Mouse (Mus musculus) 3134 (cell line): ENCODE results near the gene Myrip.
"Not testable (repeated sequence)": the region's sequence is repeated elsewhere in the genome, so short reads cannot be mapped to it uniquely, and the experiment has no call there.

ENCODE experiments used
- DNase-seq: peaks from one replicate; pipeline ENCODE4 v3.0.0-alpha.2; 2011; ENCODE audit warnings: low spot score; ENCODE audit not compliant: insufficient read length; ENCODE audit errors: extremely low read depth

Myrip gene

DNA sequence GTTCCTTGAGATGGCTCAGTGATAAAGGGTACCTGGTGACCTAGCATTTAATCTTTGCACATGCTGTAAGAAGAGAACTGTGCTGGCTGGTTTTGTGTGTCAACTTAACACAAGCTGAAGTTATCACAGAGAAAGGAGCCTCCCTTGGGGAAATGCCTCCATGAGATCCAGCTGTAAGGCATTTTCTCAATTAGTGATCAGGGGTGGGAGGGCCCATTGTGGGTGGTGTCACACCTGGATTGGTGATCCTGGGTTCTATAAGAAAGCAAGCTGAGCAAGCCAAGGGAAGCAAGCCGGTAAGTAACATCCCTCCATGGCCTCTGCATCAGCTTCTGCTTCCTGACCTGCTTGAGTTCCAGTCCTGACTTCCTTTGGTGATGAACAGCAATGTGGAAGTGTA is at the start of gene Myrip:
Gene Myrip, plus strand, starts transcription at position 301 of the 400 bp plus-strand sequence.
- DNase-seq = not testable (repeated sequence)

DNA sequence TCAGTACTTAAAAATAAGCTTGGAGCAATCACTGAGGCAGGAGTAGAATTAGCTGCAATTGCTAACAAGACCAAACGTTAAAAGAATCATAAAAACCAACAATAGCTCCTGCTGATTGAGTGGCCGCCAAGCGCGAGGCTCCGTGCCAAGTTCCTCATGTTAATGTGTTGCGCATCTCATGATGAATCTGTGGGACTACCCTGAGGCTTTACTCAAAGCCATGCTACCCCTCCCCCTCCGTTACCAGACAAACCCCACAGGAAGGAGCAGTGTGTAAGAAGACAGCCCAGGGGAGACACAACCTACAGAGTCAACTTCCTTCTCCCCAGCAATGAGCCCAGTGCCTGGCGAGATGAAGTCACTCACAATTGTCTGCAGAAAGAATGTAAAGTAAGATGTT is 41.5 kb upstream of the Myrip start:
- DNase-seq = no peak

DNA sequence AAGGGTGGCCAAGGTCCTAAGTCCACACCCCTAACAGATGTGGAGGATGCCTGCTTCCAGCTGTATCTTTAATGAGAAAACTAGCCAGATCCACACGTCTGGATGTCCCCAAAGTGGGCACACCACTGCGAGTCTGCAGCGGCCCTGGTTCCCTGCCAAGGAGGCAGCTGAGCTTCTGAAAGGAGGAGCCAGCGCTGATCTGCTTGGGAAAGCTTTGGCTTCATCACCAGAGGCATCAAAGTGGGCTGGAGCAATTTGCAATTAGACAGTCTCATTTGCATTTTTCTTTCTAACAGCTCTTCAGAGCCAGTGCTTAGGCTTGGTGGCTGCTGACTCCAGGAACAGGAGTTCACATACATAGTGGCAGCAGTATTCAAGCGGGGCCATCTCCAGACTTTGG is 37.3 kb upstream of the Myrip start:
- no peak for DNase-seq

DNA sequence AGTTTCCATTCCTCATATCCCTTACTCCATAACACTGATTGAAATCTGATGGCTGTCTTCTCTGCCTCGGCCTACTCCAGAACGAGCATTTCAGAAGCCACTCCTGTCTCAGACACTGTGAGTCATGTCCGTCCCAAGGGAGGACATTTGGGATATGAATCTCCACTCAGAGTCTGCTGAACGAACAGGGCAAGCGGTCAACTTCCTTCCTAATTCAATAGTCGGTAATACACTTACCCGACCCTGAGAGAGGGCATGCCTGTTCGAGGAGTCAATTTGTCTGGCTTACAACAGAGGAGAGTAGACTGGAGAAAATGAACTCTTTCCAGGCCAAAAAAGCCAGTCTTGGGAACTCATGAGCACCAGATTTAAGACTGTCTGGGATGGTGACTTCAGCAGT is 28.2 kb upstream of the Myrip start:
- no peak for DNase-seq

DNA sequence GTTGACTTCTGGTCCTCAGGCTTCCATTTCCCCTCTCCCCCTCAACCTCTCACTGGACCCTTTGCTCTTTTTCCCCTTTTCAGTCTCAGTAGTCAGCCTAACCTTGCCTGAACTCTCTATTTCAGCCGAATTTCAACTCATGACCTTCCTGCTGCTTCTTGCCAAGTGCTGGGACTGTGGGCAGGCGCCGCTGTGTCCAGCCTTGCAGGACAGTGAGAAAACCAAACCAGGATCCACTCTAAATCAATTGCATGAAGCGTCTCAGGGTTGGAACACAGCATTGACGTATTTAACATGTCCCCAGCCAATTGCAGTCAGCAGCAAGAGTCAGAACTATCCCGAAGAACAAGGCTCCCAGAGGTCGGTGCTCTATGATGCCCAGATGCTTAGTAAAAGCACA is 26.1 kb upstream of the Myrip start:
- no peak for DNase-seq

DNA sequence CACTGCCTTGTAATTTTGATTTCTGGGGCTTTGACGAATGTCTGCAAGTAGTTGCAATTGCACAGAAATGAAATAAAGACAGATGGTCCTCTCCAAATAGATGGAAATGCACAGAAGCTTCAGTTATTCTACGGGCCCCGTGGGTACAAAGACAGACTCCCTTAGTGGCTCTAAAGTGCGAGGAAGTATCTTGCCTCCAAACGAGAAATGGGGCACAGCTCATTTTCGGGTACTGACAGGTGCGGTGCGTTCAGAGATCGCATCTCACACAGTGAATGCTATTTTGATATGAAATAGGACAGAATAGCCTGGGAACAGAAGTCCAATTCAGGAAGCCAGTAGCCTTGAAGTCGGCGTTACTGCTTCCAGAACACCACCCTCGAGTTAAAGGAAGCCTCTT is 20.2 kb upstream of the Myrip start:
- DNase-seq = no peak

DNA sequence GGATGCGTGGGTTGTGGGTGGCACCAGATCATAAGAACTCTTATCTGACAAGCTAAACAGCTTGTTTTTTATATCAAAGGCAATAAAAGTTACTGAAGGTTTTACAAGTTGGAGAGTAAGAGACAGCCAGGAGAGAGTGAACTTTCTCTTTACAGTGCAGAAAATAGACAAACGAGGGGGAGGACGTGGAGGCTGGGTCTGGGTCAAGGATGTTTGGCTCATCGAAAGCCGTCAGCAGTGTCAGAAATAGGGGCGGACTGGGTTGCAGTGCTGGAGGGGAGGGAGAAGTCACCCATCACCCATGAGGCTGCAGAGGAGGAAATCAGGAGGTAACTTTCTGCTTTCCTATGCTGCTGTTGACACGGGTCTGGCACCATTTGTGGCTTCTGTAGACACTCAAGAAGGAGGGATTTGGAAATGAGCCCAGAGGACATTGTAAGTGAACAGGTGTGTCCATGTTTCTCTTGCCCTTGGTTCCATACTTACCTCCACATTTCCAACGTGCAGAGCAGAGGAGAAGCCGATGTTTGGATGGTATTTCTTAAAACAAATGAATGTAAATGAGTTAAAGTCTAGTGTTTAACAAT is 18.8 kb upstream of the Myrip start:
- no peak for DNase-seq

DNA sequence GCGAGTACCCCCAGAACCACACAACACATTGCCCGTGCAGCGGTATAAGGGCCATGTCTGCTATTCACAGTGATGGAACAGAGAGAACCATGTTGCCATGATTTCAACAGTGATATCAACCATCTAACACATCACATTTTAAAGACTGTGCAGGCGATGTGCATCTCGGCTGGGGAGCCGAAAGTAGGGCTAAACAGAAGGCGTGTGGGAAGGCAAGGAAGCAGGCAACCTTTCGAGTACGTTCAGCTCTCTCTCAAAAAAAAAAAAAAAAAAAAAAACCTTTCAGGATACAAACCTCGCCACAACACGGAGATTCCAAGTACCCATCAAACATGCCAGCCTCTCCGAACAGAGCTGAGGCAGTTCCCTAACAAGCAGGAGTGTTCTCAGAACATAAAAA is 17.8 kb upstream of the Myrip start:
- DNase-seq = no peak

DNA sequence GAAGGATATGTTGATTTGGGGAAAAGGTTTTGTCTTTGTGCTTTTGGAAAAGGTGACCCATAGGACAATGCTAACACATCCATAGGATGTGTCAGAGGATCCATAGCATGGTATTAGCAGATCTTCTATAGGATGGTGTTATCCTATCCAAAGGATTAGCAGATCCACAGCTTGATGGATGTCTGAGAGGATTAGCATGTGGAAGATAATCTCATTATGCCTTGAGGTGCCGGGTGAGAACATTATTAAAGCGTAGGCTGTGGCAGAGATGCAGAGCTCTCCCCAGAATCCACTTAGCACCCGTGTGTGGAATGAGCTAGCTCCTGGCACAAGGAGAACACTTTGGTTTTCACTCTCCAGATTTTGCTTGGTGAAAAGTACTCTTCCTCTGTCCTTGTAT is 13.3 kb upstream of the Myrip start:
- no peak for DNase-seq

DNA sequence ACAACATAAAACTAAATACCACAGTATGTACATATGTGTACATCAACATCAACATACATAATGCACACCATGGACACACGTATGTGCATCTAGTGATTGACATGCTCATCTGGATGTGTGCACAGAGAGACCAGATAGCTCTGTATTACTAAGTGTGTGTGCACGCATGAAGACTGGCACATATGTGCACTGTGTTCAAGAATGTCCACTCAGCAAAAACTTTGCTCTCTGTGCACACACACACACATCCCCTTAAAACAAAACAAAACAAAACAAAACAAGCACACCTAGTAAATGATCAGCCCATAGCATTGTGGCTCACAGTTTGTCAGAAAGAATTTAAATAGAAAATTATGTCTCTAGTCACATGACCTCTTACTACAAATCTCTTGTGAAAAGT is 10.9 kb upstream of the Myrip start:
- no peak for DNase-seq

DNA sequence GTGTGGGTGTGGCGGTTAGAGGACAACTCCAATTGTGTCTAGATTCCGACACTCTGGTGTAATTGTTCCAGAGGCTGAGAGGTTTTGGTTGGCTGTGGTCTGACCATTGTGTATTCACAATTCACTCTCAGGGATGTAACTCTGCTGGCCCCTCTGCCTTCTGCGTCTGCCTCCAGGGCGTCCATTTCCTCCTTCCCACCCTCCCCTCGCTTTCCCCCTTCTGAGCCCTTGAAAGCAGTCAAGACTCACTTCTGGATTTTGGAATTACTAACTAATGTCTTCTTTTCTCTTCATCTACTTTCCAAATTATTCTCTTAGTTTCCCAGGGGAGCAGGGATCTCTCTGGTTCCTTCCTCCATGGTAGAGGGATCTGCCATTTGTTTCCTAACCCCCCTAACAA is 8.8 kb upstream of the Myrip start:
- no peak for DNase-seq

DNA sequence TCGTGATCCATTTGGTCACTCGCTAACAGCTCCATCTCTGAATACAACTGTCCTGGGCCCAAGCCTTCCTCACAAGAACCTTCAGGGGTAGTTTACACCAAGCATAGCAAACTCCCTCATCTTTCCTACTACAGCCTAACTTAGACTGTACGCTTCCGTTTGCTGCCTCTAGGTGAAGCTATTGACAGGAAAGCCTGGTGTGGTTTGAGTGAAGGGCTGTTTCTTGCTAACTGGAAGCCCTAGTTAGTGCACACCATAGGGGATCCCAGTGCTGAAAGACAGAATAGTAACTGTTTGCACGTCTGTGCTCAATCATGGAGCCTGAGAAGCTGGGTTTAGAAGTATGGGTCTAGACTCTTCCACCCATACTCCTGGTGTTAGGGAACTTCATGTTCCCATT is 5.8 kb upstream of the Myrip start:
- DNase-seq = no peak

DNA sequence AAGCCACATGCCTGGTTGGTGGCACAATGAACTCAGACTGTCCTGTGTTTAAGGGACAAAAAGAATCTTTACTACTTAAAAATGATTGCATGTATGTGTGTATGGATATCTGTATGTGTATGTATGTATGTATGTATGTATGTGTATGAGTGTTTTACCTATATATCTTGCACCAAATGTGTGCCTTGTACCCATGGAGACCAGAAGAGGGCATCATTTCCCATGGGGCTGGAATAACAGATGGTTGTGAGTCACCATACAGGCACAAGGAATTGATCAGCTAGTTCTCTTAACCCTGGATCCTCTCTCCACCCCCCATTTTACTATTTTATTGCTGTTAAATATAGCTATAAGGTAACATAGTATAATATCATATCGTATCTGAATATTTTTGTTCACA is 4.4 kb upstream of the Myrip start:
- no peak for DNase-seq

DNA sequence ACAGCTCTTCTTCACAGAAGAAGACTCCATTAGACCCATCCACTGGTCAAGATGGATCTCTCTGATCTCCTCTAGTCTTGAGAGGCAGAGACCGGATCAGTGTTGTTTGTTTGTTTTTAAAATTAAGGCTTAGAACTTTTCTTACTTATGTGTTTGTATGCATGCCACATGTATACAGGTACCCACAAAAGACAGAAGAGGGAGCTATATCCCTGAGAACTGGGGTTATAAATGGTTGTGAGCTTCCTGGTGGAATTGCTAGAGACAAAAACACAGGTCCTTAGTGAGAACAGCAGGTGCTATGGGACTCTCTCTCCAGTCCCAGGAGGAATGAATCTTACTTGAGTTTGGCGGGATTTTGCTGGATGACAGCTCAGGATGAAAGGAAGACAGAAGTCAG is 1.9 kb upstream of the Myrip start:
- DNase-seq = no peak

DNA sequence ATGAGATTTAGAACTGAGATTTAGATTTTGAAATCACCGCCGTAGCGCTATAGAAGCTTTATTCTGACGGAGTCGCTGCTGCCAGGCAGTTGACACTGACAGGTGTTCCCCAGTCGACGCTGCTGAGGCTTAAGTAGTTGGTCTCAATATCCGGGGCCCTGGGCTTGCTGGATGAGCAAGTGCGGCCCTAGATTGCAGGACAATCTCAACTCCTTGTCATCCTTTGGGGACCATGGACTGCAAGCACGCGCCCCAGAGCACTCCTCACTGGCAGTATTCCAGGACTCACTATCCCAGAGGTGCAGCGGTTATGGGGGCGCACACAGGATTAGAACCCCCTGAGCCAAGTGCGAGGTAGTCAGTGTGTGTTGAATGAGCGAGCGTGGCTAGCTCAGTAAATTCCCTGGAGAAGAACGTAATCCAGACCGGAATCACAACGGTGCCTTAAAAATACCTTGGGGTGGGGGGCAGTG is 1.7 kb downstream of the Myrip start:
- DNase-seq = no peak

DNA sequence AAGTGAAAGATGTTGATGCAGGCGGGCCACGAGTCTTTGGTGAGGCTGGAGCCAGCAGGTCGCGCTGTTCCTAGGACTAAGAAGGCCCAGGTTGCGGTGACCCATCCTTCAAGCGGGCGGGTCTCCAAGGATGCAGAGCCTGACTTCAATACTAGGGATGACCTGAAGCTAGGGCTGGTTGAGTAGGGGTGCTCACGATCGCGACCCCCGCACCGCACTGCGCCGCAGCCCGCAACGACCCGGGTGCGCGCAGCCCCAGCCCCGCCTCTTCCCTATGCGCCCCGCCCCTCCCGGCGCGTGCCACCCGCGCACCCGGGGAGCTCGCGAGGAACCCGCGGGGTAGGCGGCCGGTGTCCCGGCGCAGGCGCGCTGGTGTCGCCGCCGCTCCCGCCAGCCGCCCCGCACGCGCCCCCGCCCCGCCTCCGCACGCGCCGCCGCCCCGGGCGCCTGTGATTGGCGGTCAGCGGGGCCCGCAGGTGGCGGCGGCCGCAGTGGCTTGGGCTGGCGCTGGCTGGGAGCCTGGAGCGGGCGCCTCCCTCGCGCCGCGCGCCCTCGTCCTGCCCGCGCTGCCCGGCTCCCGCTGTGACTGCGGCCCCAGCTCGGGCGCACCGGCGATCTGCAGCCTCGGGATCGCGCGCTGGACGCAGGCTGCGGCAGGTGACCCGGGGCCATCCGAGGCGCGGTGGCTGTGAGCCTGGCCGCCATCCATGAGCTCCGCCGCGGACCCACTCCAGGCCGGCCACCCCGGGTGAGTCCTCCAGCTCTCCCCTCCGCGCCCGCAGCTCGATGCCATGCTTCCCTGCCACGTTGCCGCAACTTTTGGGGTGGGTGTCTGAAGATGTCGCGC is 2.4 kb downstream of the Myrip start:
- no peak for DNase-seq

DNA sequence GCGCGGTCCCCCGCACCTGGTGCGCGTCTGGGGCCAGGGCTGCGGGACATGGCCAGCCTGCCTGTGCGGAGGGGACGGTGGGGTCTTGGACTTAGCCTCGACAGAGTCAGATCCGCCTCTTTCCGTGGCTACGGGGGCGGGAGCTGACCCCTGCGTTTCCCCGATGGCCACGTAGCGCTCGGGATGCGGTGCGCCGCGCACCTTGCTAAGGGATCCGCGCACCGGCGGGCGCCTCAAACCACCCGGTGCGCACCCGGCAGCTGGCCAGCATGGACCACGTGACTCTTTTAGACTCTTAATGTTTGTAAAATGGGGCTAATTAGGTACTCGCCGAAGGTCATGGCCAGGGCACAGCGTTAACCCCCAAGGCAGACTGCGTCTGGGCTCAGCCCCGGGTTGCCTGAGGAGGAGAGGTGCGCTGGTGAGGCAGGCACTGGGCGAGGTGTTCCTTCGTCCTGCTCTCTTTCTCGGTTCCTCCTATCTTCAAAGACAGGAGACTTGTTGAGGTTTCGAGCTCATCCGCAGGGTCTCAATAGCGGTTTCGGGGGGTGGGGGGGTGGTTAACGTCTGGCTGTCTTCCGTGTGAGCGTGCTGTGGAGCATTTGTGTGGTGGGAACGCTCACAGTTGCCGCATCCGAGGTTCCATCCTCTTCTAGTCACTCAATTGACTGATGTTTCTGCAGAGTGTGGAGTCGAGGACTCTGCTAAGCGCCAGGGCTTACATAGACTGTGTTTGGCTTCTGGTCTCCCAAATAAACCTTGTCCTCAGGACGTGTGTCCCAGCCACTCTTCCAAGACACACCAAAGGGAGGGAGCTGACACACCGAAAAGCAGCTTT is 3.2 kb downstream of the Myrip start:
- peak; percentile 5 for DNase-seq

DNA sequence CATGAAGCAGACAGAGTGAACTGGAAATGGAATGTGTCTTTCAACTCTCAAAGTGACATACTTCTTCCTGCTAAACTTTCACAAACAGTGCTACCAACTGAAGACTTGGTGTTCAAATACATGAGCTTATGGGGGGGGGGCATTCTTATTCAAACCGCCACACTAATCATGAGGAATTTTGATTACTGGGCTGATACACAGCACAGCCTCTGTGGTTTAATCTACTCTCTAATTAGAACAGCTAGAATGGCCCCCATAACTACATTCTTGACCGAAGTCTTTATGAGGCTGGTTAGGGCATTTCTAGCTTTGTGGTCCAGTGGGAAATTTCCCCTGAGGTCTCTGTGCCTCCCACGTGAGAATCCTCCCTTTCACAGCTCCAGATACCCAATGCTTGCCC is 13.9 kb downstream of the Myrip start:
- no peak for DNase-seq

DNA sequence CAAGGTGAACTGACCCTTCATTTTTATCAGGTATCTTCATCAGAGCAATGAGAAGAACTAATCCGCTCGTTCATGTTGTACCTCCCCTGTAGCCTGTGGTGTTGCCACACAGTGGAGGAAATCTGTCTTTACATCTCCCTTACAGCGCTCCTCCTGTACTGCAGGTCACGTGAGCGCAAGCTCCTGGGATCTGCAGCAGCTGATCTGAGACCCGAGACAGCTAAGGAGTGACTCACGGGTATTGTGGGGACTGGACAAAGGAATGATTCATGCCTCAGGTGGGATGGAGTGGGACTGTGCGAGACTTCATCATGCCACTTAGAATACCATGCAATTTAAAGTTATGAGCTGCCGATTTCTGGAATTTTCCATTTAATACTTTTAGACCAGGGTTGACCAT is 17.8 kb downstream of the Myrip start:
- DNase-seq = no peak

DNA sequence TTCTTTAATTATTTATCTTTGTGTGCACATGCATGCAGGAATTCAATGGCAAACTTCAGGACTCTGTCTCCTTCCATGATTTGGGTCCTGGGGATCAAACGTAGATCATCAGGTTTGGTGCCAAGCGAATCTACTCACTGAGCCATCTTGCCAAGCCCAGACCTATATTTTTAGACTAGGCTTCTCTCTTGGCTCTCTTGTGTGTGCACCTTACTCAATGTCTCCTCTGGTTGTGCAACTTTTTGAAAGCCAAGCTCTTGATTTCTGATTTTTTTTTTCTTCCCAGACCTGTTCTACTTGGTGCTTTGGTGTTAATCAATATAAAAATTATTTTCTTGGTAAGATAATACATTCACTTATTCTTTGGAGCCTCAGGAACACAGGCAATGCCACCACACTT is 19.3 kb downstream of the Myrip start:
- DNase-seq = no peak

DNA sequence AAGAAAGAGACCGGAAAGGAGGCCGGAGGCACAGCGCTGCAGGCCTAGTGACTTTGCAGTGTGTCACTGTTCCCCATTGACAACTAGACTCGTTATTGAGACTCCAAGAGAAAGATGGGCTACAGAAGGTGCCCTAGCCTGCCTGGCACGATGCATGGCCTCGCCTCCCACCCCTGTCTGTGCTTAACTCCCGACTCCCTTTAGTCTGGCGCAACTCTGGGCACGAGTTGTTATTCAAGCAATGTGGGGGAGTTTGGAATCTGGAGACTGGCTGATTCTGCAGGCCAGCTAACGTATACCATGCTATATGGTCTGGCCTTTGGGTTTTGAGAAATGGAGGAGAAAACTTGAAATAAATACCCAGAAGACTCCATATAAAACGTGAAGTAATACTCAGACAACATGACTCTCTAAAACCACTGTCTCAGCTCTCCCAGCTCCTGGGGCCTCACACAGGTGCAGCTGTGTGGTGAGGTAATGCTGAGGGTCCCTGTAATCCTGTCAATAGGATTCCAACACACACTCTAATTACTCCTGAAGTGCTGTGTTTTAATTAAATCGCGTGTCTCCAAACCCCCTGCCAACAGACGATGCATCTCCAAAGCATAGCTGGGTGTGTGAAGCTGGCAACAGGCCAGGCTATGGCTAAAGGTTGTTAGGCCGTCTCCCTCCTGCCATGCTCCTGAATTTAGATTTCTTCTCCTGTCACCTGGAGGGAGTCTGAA is 21.6 kb downstream of the Myrip start:
- DNase-seq = no peak
